Mouse (Mus musculus): ENCODE results near the gene Adamts18. TPM values are rescaled to one million over a fixed set of nuclear protein-coding genes. Genes with fewer than 3 reads are reported as not detected.

The Adamts18 gene
- total RNA-seq, 1 experiment: not detected

DNA sequence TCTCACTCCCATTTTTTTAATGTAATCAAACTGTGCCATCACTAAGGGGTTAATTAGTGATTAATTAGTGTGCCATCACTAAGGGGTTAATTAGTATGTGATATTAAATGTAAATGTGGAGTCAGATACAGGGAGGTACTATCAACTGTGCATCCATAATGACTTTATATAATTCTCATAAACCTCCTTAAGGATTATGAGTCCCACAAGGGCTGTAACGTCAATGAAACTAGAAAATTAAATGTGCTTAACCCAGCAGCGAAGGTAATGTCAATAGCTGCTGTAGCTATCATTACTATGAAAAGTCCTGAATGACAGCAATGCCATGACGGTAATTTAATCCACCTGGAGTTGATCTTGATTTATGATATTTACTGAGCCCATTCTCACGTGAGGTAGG, 83.4 kb downstream of the Adamts18 start:
- Histone ChIP-seq H3K9ac (ENCODE audit: insufficient read depth, low read depth, low read length, poor library complexity, severe bottlenecking) (no peak overlapping the region), H3K27ac (ENCODE audit: insufficient read depth, low read depth, low read length, poor library complexity, severe bottlenecking) (no peak overlapping the region), H3K36me3 (ENCODE audit: control insufficient read depth, insufficient read depth, low read length, poor library complexity, severe bottlenecking) (no peaks in the 10 kb centered on the region), H3K4me3 (ENCODE audit: insufficient read depth in 1 of 2, low read depth in 1 of 2, low read length in 2 of 2, poor library complexity in 1 of 2, severe bottlenecking in 1 of 2) (no peak overlapping the region), H3K9me3 (ENCODE audit: control insufficient read depth, insufficient read depth, low read depth, low read length) (no peaks in the 10 kb centered on the region), H3K4me1 (ENCODE audit: control insufficient read depth in 2 of 2, insufficient read depth in 2 of 2, low read length in 2 of 2, poor library complexity in 1 of 2) (no peaks in the 10 kb centered on the region)
- no peak for TF ChIP-seq MAFK (IDR thresholded peaks at IDR 0.05; ENCODE audit: insufficient read depth, low read depth, low read length)
- TF ChIP-seq ZNF384 (IDR thresholded peaks at IDR 0.05; ENCODE audit: low read depth, low read length): no peak
- no peak for TF ChIP-seq CHD2 (IDR thresholded peaks at IDR 0.05; ENCODE audit: low read depth, low read length)
- no peak for TF ChIP-seq HCFC1 (IDR thresholded peaks at IDR 0.05; ENCODE audit: borderline replicate concordance, insufficient read depth, low read length)
- in situ Hi-C loops (cut with MboI; ENCODE audit: low sequenced_read_pairs in 2 of 2, unreplicated experiment in 2 of 2): no loop called here
- no peak for DNase-seq (ENCODE audit: low read depth, low spot score)

DNA sequence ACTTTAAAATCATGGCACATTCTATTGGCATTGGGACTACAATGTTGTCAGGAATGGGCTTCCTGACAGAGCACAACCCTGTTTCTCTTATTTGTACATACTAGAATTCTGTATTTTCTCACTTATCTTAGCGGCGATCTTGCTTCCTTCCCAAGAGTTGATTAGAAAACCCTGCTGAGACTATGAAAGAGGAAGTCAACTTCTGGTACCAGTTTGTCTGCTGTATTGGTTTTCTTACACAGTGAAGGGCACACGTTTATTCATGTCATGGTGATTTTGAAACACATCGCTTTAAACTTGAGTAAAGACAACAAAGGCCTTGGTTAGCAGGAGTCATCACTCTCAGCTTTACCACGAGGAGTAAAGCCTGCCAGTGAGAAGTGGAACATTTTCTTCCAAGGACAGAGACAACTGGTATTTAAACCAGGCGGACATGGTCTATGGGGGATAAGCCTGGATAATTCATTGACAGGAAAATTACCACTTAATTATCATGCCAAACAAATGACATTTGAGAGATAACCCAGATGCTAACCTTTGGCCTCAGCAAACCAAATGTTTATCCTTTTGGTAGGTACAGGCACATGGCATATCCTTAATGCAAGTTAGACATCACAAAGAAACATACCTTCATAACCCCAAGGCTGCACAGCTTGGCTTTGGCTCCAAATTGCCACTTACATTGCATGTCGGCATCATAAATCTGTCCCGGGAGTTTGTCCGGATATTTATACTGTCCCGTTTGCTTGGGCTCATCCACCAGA, 84.8 kb downstream of the Adamts18 start:
- no peak for DNase-seq (ENCODE audit: low read depth, low spot score)
- in situ Hi-C loops (cut with MboI; ENCODE audit: low sequenced_read_pairs in 2 of 2, unreplicated experiment in 2 of 2): no loop called here
- TF ChIP-seq HCFC1 (IDR thresholded peaks at IDR 0.05; ENCODE audit: borderline replicate concordance, insufficient read depth, low read length) (no peak), CHD2 (IDR thresholded peaks at IDR 0.05; ENCODE audit: low read depth, low read length) (no peak), MAFK (IDR thresholded peaks at IDR 0.05; ENCODE audit: insufficient read depth, low read depth, low read length) (no peak), ZC3H11A (IDR thresholded peaks at IDR 0.05; ENCODE audit: borderline replicate concordance, low read depth, low read length) (no peak), ZNF384 (IDR thresholded peaks at IDR 0.05; ENCODE audit: low read depth, low read length) (no peak)
- Histone ChIP-seq H3K36me3 (ENCODE audit: control insufficient read depth, insufficient read depth, low read length, poor library complexity, severe bottlenecking) (no peaks in the 10 kb centered on the region), H3K27ac (ENCODE audit: insufficient read depth, low read depth, low read length, poor library complexity, severe bottlenecking) (no peak overlapping the region), H3K9ac (ENCODE audit: insufficient read depth, low read depth, low read length, poor library complexity, severe bottlenecking) (no peak overlapping the region), H3K4me1 (ENCODE audit: control insufficient read depth in 2 of 2, insufficient read depth in 2 of 2, low read length in 2 of 2, poor library complexity in 1 of 2) (no peaks in the 10 kb centered on the region), H3K4me3 (ENCODE audit: insufficient read depth in 1 of 2, low read depth in 1 of 2, low read length in 2 of 2, poor library complexity in 1 of 2, severe bottlenecking in 1 of 2) (no peak overlapping the region), H3K9me3 (ENCODE audit: control insufficient read depth, insufficient read depth, low read depth, low read length) (no peaks in the 10 kb centered on the region)

DNA sequence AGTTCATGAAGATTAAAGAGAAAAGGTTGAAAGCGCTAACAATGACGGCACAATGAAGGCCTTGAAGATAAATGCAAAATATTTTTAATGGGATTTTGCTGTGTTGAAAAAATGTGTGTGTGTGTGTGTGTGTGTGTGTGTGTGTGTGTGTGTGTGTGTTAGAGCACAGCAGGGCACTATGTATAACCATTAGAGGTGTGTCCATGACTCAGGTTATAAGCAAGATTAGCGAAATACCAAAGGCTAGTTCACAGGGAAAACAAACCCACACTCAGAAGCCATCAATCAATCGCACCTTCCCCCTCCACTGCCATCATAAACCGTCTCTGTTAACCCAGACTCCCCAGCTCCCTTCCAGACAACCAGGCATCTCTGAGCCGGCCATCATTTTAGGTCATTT, 86.4 kb downstream of the Adamts18 start:
- Histone ChIP-seq H3K36me3 (ENCODE audit: control insufficient read depth, insufficient read depth, low read length, poor library complexity, severe bottlenecking) (no peaks in the 10 kb centered on the region), H3K9ac (ENCODE audit: insufficient read depth, low read depth, low read length, poor library complexity, severe bottlenecking) (no peak overlapping the region), H3K9me3 (ENCODE audit: control insufficient read depth, insufficient read depth, low read depth, low read length) (no peaks in the 10 kb centered on the region), H3K4me3 (ENCODE audit: insufficient read depth in 1 of 2, low read depth in 1 of 2, low read length in 2 of 2, poor library complexity in 1 of 2, severe bottlenecking in 1 of 2) (no peak overlapping the region), H3K27ac (ENCODE audit: insufficient read depth, low read depth, low read length, poor library complexity, severe bottlenecking) (no peak overlapping the region), H3K4me1 (ENCODE audit: control insufficient read depth in 2 of 2, insufficient read depth in 2 of 2, low read length in 2 of 2, poor library complexity in 1 of 2) (no peaks in the 10 kb centered on the region)
- TF ChIP-seq HCFC1 (IDR thresholded peaks at IDR 0.05; ENCODE audit: borderline replicate concordance, insufficient read depth, low read length) (no peak), CHD2 (IDR thresholded peaks at IDR 0.05; ENCODE audit: low read depth, low read length) (no peak), ZC3H11A (IDR thresholded peaks at IDR 0.05; ENCODE audit: borderline replicate concordance, low read depth, low read length) (no peak), ZNF384 (IDR thresholded peaks at IDR 0.05; ENCODE audit: low read depth, low read length) (no peak), MAFK (IDR thresholded peaks at IDR 0.05; ENCODE audit: insufficient read depth, low read depth, low read length) (no peak)
- no peak for DNase-seq (ENCODE audit: low read depth, low spot score)
- in situ Hi-C loops (cut with MboI; ENCODE audit: low sequenced_read_pairs in 2 of 2, unreplicated experiment in 2 of 2): no loop called here

DNA sequence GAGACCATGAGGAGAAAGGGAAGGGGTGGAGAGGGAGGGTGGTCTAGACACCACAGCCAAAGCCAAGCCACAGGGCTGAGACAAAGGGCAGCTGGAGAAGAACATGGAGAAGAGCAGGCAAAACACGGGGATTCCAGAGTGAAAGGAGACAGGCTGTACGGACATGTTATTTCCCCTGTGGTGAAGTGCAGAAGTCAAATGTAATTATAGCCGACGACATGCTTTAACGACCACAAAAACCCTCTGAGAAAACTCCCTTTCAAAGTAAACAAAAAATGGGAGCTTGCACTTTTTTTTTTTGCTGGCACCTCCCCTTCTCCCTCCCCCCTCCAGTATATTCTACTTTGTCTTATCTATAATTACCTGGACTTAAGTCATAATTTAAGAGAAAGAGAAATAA, 92.7 kb downstream of the Adamts18 start:
- Histone ChIP-seq H3K4me1 (ENCODE audit: control insufficient read depth in 2 of 2, insufficient read depth in 2 of 2, low read length in 2 of 2, poor library complexity in 1 of 2) (no peaks in the 10 kb centered on the region), H3K36me3 (ENCODE audit: control insufficient read depth, insufficient read depth, low read length, poor library complexity, severe bottlenecking) (no peaks in the 10 kb centered on the region), H3K9ac (ENCODE audit: insufficient read depth, low read depth, low read length, poor library complexity, severe bottlenecking) (no peak overlapping the region), H3K4me3 (ENCODE audit: insufficient read depth in 1 of 2, low read depth in 1 of 2, low read length in 2 of 2, poor library complexity in 1 of 2, severe bottlenecking in 1 of 2) (no peak overlapping the region), H3K9me3 (ENCODE audit: control insufficient read depth, insufficient read depth, low read depth, low read length) (no peaks in the 10 kb centered on the region), H3K27ac (ENCODE audit: insufficient read depth, low read depth, low read length, poor library complexity, severe bottlenecking) (no peak overlapping the region)
- in situ Hi-C loops (cut with MboI; ENCODE audit: low sequenced_read_pairs in 2 of 2, unreplicated experiment in 2 of 2): no loop called here
- no peak for DNase-seq (ENCODE audit: low read depth, low spot score)
- TF ChIP-seq MAFK (IDR thresholded peaks at IDR 0.05; ENCODE audit: insufficient read depth, low read depth, low read length) (no peak), CHD2 (IDR thresholded peaks at IDR 0.05; ENCODE audit: low read depth, low read length) (no peak), ZC3H11A (IDR thresholded peaks at IDR 0.05; ENCODE audit: borderline replicate concordance, low read depth, low read length) (no peak), HCFC1 (IDR thresholded peaks at IDR 0.05; ENCODE audit: borderline replicate concordance, insufficient read depth, low read length) (no peak), ZNF384 (IDR thresholded peaks at IDR 0.05; ENCODE audit: low read depth, low read length) (no peak)
